Mouse (Mus musculus) heart, adult 2 months (tissue): Measurements from ENCODE around the gene Srgap2.

Source experiments
- CTCF ChIP-seq: fragments of 200-600 bp; IDR thresholded peaks from 2 replicates; pipeline ENCODE4 v1.8.1; 2022; ENCODE audit warnings: antibody characterized with exemption, mild to moderate bottlenecking, moderate library complexity
- EP300 ChIP-seq: fragments of 200-500 bp; IDR thresholded peaks from 2 replicates; pipeline ENCODE4 v1.6.1; 2011; ENCODE audit warnings: low read depth, low read length, control low read depth; ENCODE audit not compliant: insufficient read depth
- POLR2A ChIP-seq: fragments of 200-500 bp; IDR thresholded peaks from 2 replicates; pipeline ENCODE4 v1.6.1; 2011; ENCODE audit warnings: mild to moderate bottlenecking, low read depth, low read length, control low read depth; ENCODE audit not compliant: insufficient read depth

GRCm38 (mm10) chr1:131417059-131417750 is 109.9 kb downstream of the Srgap2 start:
- TF ChIP-seq CTCF (no peak), POLR2A (no peak), EP300 (no peak)
